Mouse (Mus musculus) splenic B cell, adult 2 months (primary cell): Measurements from ENCODE around the gene Akr1a1.
"Not testable (repeated sequence)": the region's sequence is repeated elsewhere in the genome, so short reads cannot be mapped to it uniquely, and the experiment has no call there.

ENCODE experiments used
- DNase-seq: peaks from one replicate; pipeline ENCODE4 v3.0.0-alpha.2; 2011; ENCODE audit warnings: low read depth, low spot score
- H3K27me3 ChIP-seq: 2 replicates; pipeline ENCODE4 v1.6.1; 2012; ENCODE audit warnings: mild to moderate bottlenecking, low read length, moderate library complexity, mixed read lengths; ENCODE audit not compliant: control insufficient read depth, poor library complexity, insufficient read depth, severe bottlenecking
- H3K36me3 ChIP-seq: 2 replicates; pipeline ENCODE4 v1.6.1; 2012; ENCODE audit warnings: mild to moderate bottlenecking, low read length, moderate library complexity, mixed read lengths; ENCODE audit not compliant: control insufficient read depth, poor library complexity, insufficient read depth, severe bottlenecking

The Akr1a1 gene

GRCm38 (mm10) chr4:116674761-116675160 is 23.3 kb upstream of the Akr1a1 start:
- not testable (repeated sequence) for H3K27me3 ChIP-seq, DNase-seq, H3K36me3 ChIP-seq

- no peaks in the 10 kb centered on the region for H3K27me3 ChIP-seq
- no peak for DNase-seq
- no peaks in the 10 kb centered on the region for H3K36me3 ChIP-seq
Observed at GRCm38 (mm10) chr4:116672785-116673184, 21.3 kb upstream of the Akr1a1 start.

GRCm38 (mm10) chr4:116669291-116669690 is 17.8 kb upstream of the Akr1a1 start:
- DNase-seq: peak; percentile 31
- Histone ChIP-seq H3K27me3 (no peaks in the 10 kb centered on the region), H3K36me3 (no peaks in the 10 kb centered on the region)

- Histone ChIP-seq H3K36me3 (no peaks in the 10 kb centered on the region), H3K27me3 (no peaks in the 10 kb centered on the region)
- DNase-seq: peak; percentile 57
Observed at GRCm38 (mm10) chr4:116668145-116668544, 16.7 kb upstream of the Akr1a1 start.

- DNase-seq: peak; percentile 30
- no peaks in the 10 kb centered on the region for H3K27me3 ChIP-seq
- H3K36me3 ChIP-seq: no peaks in the 10 kb centered on the region
Observed at GRCm38 (mm10) chr4:116666625-116667024, 15.1 kb upstream of the Akr1a1 start.

GRCm38 (mm10) chr4:116661998-116662397 is 10.5 kb upstream of the Akr1a1 start:
- no peak for DNase-seq
- Histone ChIP-seq H3K27me3 (no peaks in the 10 kb centered on the region), H3K36me3 (no peaks in the 10 kb centered on the region)

GRCm38 (mm10) chr4:116660829-116661228 is 9.3 kb upstream of the Akr1a1 start:
- H3K36me3 ChIP-seq: no peaks in the 10 kb centered on the region
- no peaks in the 10 kb centered on the region for H3K27me3 ChIP-seq
- no peak for DNase-seq

- DNase-seq, H3K36me3 ChIP-seq, H3K27me3 ChIP-seq: not testable (repeated sequence)
Observed at GRCm38 (mm10) chr4:116659916-116660315, 8.4 kb upstream of the Akr1a1 start.

- no peaks in the 10 kb centered on the region for H3K36me3 ChIP-seq
- DNase-seq: no peak
- no peaks in the 10 kb centered on the region for H3K27me3 ChIP-seq
Observed at GRCm38 (mm10) chr4:116659474-116659873, 8.0 kb upstream of the Akr1a1 start.

GRCm38 (mm10) chr4:116657971-116658370 is 6.5 kb upstream of the Akr1a1 start:
- no peaks in the 10 kb centered on the region for H3K27me3 ChIP-seq
- no peaks in the 10 kb centered on the region for H3K36me3 ChIP-seq
- DNase-seq: no peak

GRCm38 (mm10) chr4:116655658-116656057 is 4.2 kb upstream of the Akr1a1 start:
- no peaks in the 10 kb centered on the region for H3K27me3 ChIP-seq
- H3K36me3 ChIP-seq: no peaks in the 10 kb centered on the region
- DNase-seq: no peak

GRCm38 (mm10) chr4:116655100-116655499 is 3.6 kb upstream of the Akr1a1 start:
- H3K27me3 ChIP-seq: no peaks in the 10 kb centered on the region
- no peak for DNase-seq
- no peaks in the 10 kb centered on the region for H3K36me3 ChIP-seq

GRCm38 (mm10) chr4:116653228-116653627 is 1.7 kb upstream of the Akr1a1 start:
- Histone ChIP-seq H3K27me3 (no peaks in the 10 kb centered on the region), H3K36me3 (no peaks in the 10 kb centered on the region)
- DNase-seq: no peak

GRCm38 (mm10) chr4:116651797-116652135 is 286 bp upstream of the Akr1a1 start:
- no peaks in the 10 kb centered on the region for H3K27me3 ChIP-seq
- DNase-seq: no peak
- 0 out of 2 replicates have a peak, but pooled peaks cover 2% of the 10 kb centered on the region for H3K36me3 ChIP-seq

- H3K27me3 ChIP-seq: no peaks in the 10 kb centered on the region
- 0 out of 2 replicates have a peak, but pooled peaks cover 2% of the 10 kb centered on the region for H3K36me3 ChIP-seq
- DNase-seq: no peak
Observed at GRCm38 (mm10) chr4:116650365-116650764, 1.1 kb downstream of the Akr1a1 start.

GRCm38 (mm10) chr4:116649411-116649810 is 2.1 kb downstream of the Akr1a1 start:
- Histone ChIP-seq H3K27me3 (no peaks in the 10 kb centered on the region), H3K36me3 (0 out of 2 replicates have a peak, but pooled peaks cover 2% of the 10 kb centered on the region)
- DNase-seq: no peak
